Mouse (Mus musculus): ENCODE measurements around the gene Mia. TPM values are rescaled to one million over a fixed set of nuclear protein-coding genes. Genes with fewer than 3 reads are reported as not detected.

The Mia gene
- polyA plus RNA-seq, 2 experiments, result 0.52 to 0.67 TPM

DNA sequence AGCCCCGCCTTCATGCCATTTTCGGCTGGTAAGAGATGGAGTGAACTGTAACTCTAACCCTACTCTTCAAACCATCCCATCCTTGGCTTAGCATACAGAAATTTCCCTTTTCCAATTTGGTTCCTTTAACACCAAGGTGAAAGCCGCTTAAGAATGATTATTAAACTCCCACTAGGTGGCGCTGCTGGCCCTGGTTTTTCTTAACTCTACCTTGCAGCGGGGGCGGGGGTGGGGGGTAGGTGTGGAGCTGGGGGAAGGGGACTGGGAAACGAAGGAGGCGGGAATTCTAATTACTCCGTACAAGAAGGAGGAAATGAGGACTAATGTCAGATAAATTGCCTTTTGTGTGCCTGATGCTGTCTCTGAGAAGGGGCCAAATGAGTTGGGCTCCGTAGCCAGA, 48.4 kb downstream of the Mia start:
- no peak overlapping the region for H3K27ac ChIP-seq
- WGBS (ENCODE audit: insufficient replicate concordance), result 12% methylated on average over 10 of the region's 10 CpGs

DNA sequence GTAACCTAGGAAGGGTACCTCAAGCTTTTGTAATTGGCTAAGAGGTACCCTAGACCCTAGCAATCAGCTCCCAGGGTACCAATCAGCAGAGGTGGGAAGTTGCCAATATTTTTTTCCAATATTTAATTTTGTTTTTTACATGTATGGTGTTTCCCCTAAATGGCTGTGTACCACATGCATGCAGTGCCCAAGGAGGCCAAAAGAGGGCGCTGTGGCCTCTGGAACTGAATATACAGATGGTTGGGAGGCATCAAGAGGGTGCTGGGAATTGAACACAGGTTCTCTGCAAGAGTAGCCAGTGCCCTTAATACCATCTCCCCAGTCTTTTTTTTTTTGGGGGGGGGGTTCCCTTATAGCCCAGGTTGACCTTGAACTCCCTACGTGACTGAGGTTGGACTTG, 49.6 kb downstream of the Mia start:
- ATAC-seq (ENCODE audit: insufficient read depth), result no peak
- Histone ChIP-seq H3K36me3 (replicated peaks; ENCODE audit: control insufficient read depth, insufficient read depth, low read depth) (no peaks in the 10 kb centered on the region), H3K9ac (replicated peaks) (no peak overlapping the region), H3K4me3 (ENCODE audit: insufficient read depth in 1 of 2, low read depth in 2 of 2, low read length in 2 of 2) (no peak overlapping the region), H3K4me2 (ENCODE audit: low read depth) (no peak overlapping the region), H3K9me3 (ENCODE audit: control insufficient read depth, low read length) (no peaks in the 10 kb centered on the region), H3K27ac (no peak overlapping the region), H3K27me3 (ENCODE audit: control insufficient read depth, insufficient read depth, low read length) (no peaks in the 10 kb centered on the region), H3K4me1 (replicated peaks; ENCODE audit: control insufficient read depth in 2 of 2, insufficient read depth in 2 of 2, low read length in 1 of 2) (no peaks in the 10 kb centered on the region)
- WGBS (ENCODE audit: insufficient replicate concordance), result 44% methylated on average over 2 of the region's 2 CpGs
- no peak for DNase-seq (ENCODE audit: low read depth in 3 of 3, low spot score in 3 of 3)
- peak; percentile 44 for TF ChIP-seq CTCF (IDR thresholded peaks at IDR 0.05; ENCODE audit: low read depth)
- TF ChIP-seq EP300 (IDR thresholded peaks at IDR 0.05; ENCODE audit: low read depth), result no peak

More for the DNA sequence above, 48.4 kb downstream of the Mia start:
- no peak overlapping the region for H3K9ac ChIP-seq (replicated peaks)
- no peaks in the 10 kb centered on the region for H3K9me3 ChIP-seq (ENCODE audit: control insufficient read depth, low read length)
- H3K4me1 ChIP-seq (replicated peaks; ENCODE audit: control insufficient read depth in 2 of 2, insufficient read depth in 2 of 2, low read length in 1 of 2), result no peaks in the 10 kb centered on the region
- H3K27me3 ChIP-seq (ENCODE audit: control insufficient read depth, insufficient read depth, low read length), result no peaks in the 10 kb centered on the region
- ATAC-seq (ENCODE audit: insufficient read depth), result no peak
- TF ChIP-seq CTCF (IDR thresholded peaks at IDR 0.05; ENCODE audit: low read depth) (peak; percentile 47), EP300 (IDR thresholded peaks at IDR 0.05; ENCODE audit: low read depth) (no peak)
- no peaks in the 10 kb centered on the region for H3K36me3 ChIP-seq (replicated peaks; ENCODE audit: control insufficient read depth, insufficient read depth, low read depth)
- H3K4me3 ChIP-seq (ENCODE audit: insufficient read depth in 1 of 2, low read depth in 2 of 2, low read length in 2 of 2), result no peak overlapping the region
- H3K4me2 ChIP-seq (ENCODE audit: low read depth), result 0 out of 2 replicates have a peak overlapping the region, but pooled peaks have one; percentile 18
- DNase-seq (ENCODE audit: low read depth in 3 of 3, low spot score in 3 of 3), result peak in 2 of 3 experiments; percentile 13 to 17

DNA sequence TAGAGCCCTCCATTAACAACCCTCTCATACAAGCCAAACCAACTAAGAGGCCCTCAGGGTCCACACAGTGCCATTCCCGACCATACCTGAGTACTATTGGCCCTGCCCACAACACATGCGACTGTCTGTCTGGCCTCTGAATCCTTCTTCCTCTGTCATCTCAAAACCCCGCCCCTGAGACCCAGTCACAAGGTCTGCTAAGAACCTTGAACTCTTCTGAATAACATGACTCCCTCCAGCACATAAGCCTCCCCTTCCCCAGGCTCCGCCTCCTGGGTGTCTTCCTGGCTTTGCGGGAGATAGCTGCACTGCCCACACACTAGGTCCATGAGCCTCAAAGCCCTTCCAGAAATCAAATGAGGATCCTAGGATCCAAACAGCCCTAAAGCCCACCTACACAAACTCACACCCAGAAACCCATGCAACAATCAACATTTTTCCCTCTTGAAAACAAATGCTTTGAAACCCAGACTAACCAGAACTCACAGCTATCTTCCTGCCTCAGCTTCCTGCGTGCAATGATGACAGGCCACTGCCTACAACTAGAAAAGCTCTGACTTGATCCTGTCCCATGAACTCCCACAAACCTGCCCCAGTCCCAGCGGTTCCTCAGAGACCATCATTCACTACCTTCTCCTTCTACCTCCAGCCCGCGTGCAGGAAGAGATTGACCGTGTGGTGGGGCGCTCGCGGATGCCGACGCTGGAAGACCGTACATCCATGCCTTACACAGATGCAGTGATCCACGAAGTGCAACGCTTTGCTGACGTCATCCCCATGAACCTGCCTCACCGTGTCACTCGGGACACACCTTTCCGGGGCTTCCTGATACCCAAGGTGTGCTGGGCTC, 50.2 kb downstream of the Mia start:
- H3K9me3 ChIP-seq (ENCODE audit: control insufficient read depth, low read length), result no peaks in the 10 kb centered on the region
- ATAC-seq (ENCODE audit: insufficient read depth) (no peak), DNase-seq (ENCODE audit: low read depth in 3 of 3, low spot score in 3 of 3) (no peak)
- 74% methylated on average over 22 of the region's 22 CpGs for WGBS (ENCODE audit: insufficient replicate concordance)
- H3K4me3 ChIP-seq (ENCODE audit: insufficient read depth in 1 of 2, low read depth in 2 of 2, low read length in 2 of 2), result no peak overlapping the region
- no peaks in the 10 kb centered on the region for H3K4me1 ChIP-seq (replicated peaks; ENCODE audit: control insufficient read depth in 2 of 2, insufficient read depth in 2 of 2, low read length in 1 of 2)
- H3K36me3 ChIP-seq (replicated peaks; ENCODE audit: control insufficient read depth, insufficient read depth, low read depth), result no peaks in the 10 kb centered on the region
- no peak for TF ChIP-seq EP300 (IDR thresholded peaks at IDR 0.05; ENCODE audit: low read depth)
- no peak for TF ChIP-seq CTCF (IDR thresholded peaks at IDR 0.05; ENCODE audit: low read depth)
- no peak overlapping the region for H3K9ac ChIP-seq (replicated peaks)
- no peak overlapping the region for H3K27ac ChIP-seq
- no peaks in the 10 kb centered on the region for H3K27me3 ChIP-seq (ENCODE audit: control insufficient read depth, insufficient read depth, low read length)
- H3K4me2 ChIP-seq (ENCODE audit: low read depth), result no peak overlapping the region

DNA sequence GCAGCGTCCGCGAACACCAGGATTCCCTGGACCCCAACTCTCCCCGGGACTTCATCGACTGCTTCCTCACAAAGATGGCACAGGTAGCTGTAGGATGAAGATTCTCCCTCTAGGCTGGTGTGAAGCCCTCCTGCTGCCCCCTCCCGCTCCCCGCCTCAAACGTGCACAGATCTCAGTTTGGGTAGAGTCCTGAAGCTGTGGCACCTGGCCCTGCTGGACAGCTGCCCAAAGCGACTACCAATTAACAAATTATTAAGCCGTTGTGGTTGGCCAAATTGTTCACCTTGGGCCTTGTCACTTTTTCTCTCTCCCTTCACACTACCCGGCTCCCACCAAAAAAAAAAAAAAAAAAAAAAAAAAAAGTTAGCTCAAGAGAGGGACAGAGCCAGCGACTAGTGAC, 51.1 kb downstream of the Mia start:
- WGBS (ENCODE audit: insufficient replicate concordance), result 72% methylated on average over 12 of the region's 12 CpGs
- no peak for DNase-seq (ENCODE audit: low read depth in 3 of 3, low spot score in 3 of 3)
- Histone ChIP-seq H3K9ac (replicated peaks) (no peak overlapping the region), H3K4me2 (ENCODE audit: low read depth) (no peak overlapping the region), H3K36me3 (replicated peaks; ENCODE audit: control insufficient read depth, insufficient read depth, low read depth) (no peaks in the 10 kb centered on the region), H3K27ac (no peak overlapping the region), H3K4me1 (replicated peaks; ENCODE audit: control insufficient read depth in 2 of 2, insufficient read depth in 2 of 2, low read length in 1 of 2) (no peaks in the 10 kb centered on the region), H3K4me3 (ENCODE audit: insufficient read depth in 1 of 2, low read depth in 2 of 2, low read length in 2 of 2) (no peak overlapping the region), H3K9me3 (ENCODE audit: control insufficient read depth, low read length) (no peaks in the 10 kb centered on the region), H3K27me3 (ENCODE audit: control insufficient read depth, insufficient read depth, low read length) (no peaks in the 10 kb centered on the region)
- no peak for ATAC-seq (ENCODE audit: insufficient read depth)
- TF ChIP-seq EP300 (IDR thresholded peaks at IDR 0.05; ENCODE audit: low read depth) (no peak), CTCF (IDR thresholded peaks at IDR 0.05; ENCODE audit: low read depth) (no peak)

MicroRNAs within 50 kb of the gene (microRNA counts, 519-probe panel; counts per million panel counts)
- microRNA mmu-miR-1191, result 69.9 counts per million

Small RNA genes within 50 kb of the gene (microRNA-seq; reads per million reads assigned to microRNA genes)
- gene Mir1191 (11.8 reads per million, percentile 23 among the genes with 10 or more reads in this experiment), gene Mir3101 (not detected)

Other genes with a start within 250 kb of the Mia start
- gene Cyp2a22, start 241.8 kb downstream of the Mia start, polyA plus RNA-seq (2012; rRNA removed), result 0.56 and 0.62 TPM in 2 replicates
- gene Cyp2a22, start 241.8 kb downstream of the Mia start, polyA plus RNA-seq (2014; fragmentation: Nextera tagmentation; extraction: Ambion mirVana), result 0.37 and 0.61 TPM in 2 replicates
- gene Cyp2a12, start 152.1 kb downstream of the Mia start, polyA plus RNA-seq (2012; rRNA removed), result 2.0 and 2.5 TPM in 2 replicates
- gene Cyp2a12, start 152.1 kb downstream of the Mia start, polyA plus RNA-seq (2014; fragmentation: Nextera tagmentation; extraction: Ambion mirVana), result 1.8 and 2.6 TPM in 2 replicates
- gene Cyp2f2, start 61.2 kb downstream of the Mia start, polyA plus RNA-seq (2012; rRNA removed), result 0.09 and 0.21 TPM in 2 replicates
- gene Cyp2f2, start 61.2 kb downstream of the Mia start, polyA plus RNA-seq (2014; fragmentation: Nextera tagmentation; extraction: Ambion mirVana), result 0.32 and 0.45 TPM in 2 replicates
- not detected in 2 replicates for gene Cyp2t4, start 27.4 kb downstream of the Mia start, polyA plus RNA-seq (2012; rRNA removed)
- gene Cyp2t4, start 27.4 kb downstream of the Mia start, polyA plus RNA-seq (2014; fragmentation: Nextera tagmentation; extraction: Ambion mirVana), result not detected in 2 replicates
- 22.2 and 23.3 TPM in 2 replicates for gene Egln2, start 14.4 kb downstream of the Mia start, polyA plus RNA-seq (2012; rRNA removed)
- 11.7 and 13.8 TPM in 2 replicates for gene Egln2, start 14.4 kb downstream of the Mia start, polyA plus RNA-seq (2014; fragmentation: Nextera tagmentation; extraction: Ambion mirVana)
- gene Rab4b, start 2.3 kb downstream of the Mia start, polyA plus RNA-seq (2012; rRNA removed), result 15.2 and 15.9 TPM in 2 replicates
- gene Rab4b, start 2.3 kb downstream of the Mia start, polyA plus RNA-seq (2014; fragmentation: Nextera tagmentation; extraction: Ambion mirVana), result 18.3 and 19.1 TPM in 2 replicates
- gene Gm21983, start 71 bp downstream of the Mia start, polyA plus RNA-seq (2012; rRNA removed), result 0.04 TPM in 2 replicates
- 0.28 TPM in 1 of 2 replicates, not detected in the other for gene Gm21983, start 71 bp downstream of the Mia start, polyA plus RNA-seq (2014; fragmentation: Nextera tagmentation; extraction: Ambion mirVana)
- 1.9 and 2.4 TPM in 2 replicates for gene BC024978, start 14.6 kb upstream of the Mia start, polyA plus RNA-seq (2012; rRNA removed)
- gene BC024978, start 14.6 kb upstream of the Mia start, polyA plus RNA-seq (2014; fragmentation: Nextera tagmentation; extraction: Ambion mirVana), result 0.56 and 0.59 TPM in 2 replicates
- 77.6 and 93.3 TPM in 2 replicates for gene Snrpa, start 15.1 kb upstream of the Mia start, polyA plus RNA-seq (2012; rRNA removed)
- 82.6 and 90.6 TPM in 2 replicates for gene Snrpa, start 15.1 kb upstream of the Mia start, polyA plus RNA-seq (2014; fragmentation: Nextera tagmentation; extraction: Ambion mirVana)
- gene Itpkc, start 47.5 kb upstream of the Mia start, polyA plus RNA-seq (2012; rRNA removed), result 2.0 and 2.3 TPM in 2 replicates
- 1.3 and 1.5 TPM in 2 replicates for gene Itpkc, start 47.5 kb upstream of the Mia start, polyA plus RNA-seq (2014; fragmentation: Nextera tagmentation; extraction: Ambion mirVana)
- 9.3 and 12.4 TPM in 2 replicates for gene Coq8b, start 51.9 kb upstream of the Mia start, polyA plus RNA-seq (2012; rRNA removed)
- gene Coq8b, start 51.9 kb upstream of the Mia start, polyA plus RNA-seq (2014; fragmentation: Nextera tagmentation; extraction: Ambion mirVana), result 17.7 and 19.8 TPM in 2 replicates
- gene Numbl, start 77.3 kb upstream of the Mia start, polyA plus RNA-seq (2012; rRNA removed), result 1.9 and 2.1 TPM in 2 replicates
- 0.72 and 0.83 TPM in 2 replicates for gene Numbl, start 77.3 kb upstream of the Mia start, polyA plus RNA-seq (2014; fragmentation: Nextera tagmentation; extraction: Ambion mirVana)
- gene Ltbp4, start 156.5 kb upstream of the Mia start, polyA plus RNA-seq (2012; rRNA removed), result 5.2 and 5.5 TPM in 2 replicates
- 2.5 and 3.0 TPM in 2 replicates for gene Ltbp4, start 156.5 kb upstream of the Mia start, polyA plus RNA-seq (2014; fragmentation: Nextera tagmentation; extraction: Ambion mirVana)
- gene Shkbp1, start 174.9 kb upstream of the Mia start, polyA plus RNA-seq (2012; rRNA removed), result 19.1 and 24.7 TPM in 2 replicates
- gene Shkbp1, start 174.9 kb upstream of the Mia start, polyA plus RNA-seq (2014; fragmentation: Nextera tagmentation; extraction: Ambion mirVana), result 11.8 and 15.1 TPM in 2 replicates
- 0.09 and 0.40 TPM in 2 replicates for gene Gm20479, start 176.3 kb upstream of the Mia start, polyA plus RNA-seq (2012; rRNA removed)
- gene Gm20479, start 176.3 kb upstream of the Mia start, polyA plus RNA-seq (2014; fragmentation: Nextera tagmentation; extraction: Ambion mirVana), result not detected in 2 replicates